Mouse (Mus musculus): ENCODE results near the gene Trim16.
A peak's percentile ranks its signal among the peaks of the same experiment; 100 is the strongest.

Gene Trim16

DNA sequence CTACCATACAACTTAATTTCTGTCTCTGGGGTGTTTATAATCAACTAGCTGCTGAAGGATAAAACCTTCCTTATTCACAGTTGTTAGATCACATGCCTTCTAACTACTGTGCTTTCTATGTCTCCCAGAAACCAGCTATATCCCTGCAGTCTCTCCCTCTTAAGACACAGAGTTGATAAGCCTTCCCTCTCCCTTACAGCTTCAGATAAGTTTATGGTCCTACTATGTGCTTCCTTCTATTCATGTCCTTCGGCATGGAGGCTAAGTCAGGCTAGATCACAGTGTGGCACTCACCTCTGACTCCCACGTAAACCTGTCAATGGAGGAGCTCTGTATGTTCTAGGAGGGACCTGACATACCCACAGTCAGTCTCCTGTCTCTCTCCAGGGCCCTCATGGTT is 10.4 kb downstream of the Trim16 start:
- no peak for DNase-seq (ENCODE audit: low spot score)

DNA sequence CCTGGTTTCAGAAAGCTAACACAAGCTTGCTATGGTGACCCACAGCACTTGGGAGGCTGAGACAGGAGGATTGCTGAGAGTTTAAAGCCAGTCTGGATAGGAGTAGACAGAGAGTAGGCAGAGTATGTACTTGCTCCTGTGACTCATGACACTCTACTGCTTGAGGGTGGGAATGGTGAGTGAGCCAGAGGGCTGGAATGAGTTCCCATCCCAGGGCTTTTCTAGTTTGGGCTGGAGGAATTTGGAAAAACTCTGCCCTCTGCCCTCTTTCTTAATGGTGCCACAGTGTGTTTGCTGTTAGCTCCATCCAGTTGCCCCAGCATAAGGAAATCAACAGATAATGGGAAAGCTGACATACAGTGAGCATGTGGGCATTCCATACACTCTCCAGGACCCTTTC is 11.9 kb downstream of the Trim16 start:
- DNase-seq (ENCODE audit: low spot score), result no peak

- no peak for DNase-seq (ENCODE audit: low spot score)
These were observed 24.5 kb downstream of the Trim16 start for GRCm38 (mm10) chr11:62844562-62844961.

- DNase-seq (ENCODE audit: low spot score), result no peak
These were observed 25.7 kb downstream of the Trim16 start for GRCm38 (mm10) chr11:62845730-62846129.

DNA sequence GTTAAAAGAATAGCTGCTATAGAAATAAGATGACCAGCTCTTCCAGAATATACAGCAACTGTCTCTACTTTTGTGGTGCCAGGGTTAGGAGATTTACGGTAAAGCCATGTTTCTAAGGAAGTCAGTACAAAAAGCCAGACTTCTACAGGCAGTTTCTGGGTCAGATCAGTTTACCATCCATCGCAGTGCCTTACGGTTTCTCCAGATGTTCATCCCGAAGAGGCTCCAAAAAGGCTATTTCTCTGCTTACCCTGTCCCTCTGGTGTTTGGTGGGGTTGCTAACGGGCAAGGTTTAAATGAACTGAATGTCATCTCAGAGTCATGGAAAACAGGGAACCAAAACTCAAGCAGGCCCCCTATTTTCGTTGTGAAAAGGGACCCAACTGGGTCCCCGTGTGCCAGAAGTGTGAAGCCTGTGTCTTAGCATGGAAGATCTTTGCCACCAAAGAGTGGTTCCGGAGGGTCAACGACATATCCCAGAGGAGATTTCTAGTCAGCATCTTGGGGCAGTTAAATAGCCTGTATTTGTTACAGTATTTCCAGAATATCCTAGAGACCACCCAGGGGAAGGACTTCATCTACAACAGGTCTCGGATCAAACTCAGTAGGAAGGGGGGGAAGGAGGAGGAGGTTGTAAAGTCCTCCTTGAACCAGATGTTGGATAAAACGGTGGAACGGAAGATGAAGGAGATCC is 27.1 kb downstream of the Trim16 start, which contains the start of gene Fbxw10:
TSS of gene Fbxw10 (plus strand) at position 109 of the 694 bp plus-strand sequence.
- no peak for DNase-seq (ENCODE audit: low spot score)

GRCm38 (mm10) chr11:62847655-62848191 is 27.7 kb downstream of the Trim16 start:
- DNase-seq (ENCODE audit: low spot score), result no peak

DNA sequence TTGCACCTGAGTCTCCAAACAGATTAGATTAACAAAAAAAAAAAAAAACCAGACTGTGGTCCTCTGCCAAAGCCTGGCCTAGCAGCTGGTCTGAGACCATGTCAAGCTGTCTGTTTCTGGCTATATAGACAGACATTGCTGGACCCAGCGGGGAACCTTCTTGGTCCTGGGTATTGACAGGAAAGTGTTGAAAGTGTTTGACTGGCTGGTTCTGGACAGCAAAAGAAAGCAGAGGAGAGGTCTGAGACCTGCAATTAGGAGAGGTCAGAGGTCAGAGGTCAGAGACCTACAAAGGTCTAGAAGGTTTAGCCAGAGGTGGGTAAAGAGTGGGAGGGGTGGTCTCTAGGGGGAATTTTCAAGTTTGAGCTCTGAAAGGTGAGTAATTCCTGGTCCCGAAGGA is 28.3 kb downstream of the Trim16 start:
- DNase-seq (ENCODE audit: low spot score), result no peak

DNA sequence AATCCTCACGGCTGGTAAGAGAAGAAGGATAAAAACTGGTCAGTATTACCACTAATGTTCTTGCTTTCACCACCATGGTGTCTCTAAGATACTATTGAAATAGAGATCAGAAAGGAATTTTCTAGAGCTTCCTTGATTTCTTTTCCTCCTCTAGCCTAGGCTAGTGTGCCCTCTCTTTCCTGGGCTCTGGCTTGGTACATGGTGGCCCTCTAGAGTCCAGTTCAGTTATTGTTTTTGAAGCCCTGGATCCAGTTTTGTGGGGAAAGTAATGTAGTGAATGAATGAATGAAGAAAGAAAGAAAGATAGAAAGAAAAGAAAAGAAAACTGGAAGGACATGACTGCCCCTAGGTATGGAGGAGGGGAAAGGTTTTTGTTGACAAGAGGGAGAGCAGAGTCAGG is 31.2 kb downstream of the Trim16 start:
- DNase-seq (ENCODE audit: low spot score), result no peak

GRCm38 (mm10) chr11:62853334-62853733 is 33.3 kb downstream of the Trim16 start:
- DNase-seq (ENCODE audit: low spot score), result no peak

DNA sequence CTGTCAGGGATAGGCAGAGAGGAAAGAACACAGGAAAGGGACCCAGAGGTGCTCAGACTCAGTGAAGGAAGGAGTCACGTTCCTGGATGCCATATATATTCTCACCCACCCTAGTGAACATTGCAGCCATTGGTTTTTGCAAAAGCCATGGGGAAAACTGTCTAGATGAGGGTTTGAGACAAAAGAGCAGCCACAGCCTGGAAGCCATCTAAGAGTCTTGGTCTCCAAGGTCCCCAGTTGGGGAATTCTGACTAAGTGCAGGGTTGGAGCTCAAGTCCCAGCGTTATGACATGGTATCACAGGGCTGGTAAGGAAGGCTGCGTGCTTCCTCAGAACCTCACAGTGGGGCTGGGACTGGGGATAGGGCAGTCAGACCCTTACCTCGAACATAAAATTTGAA is 45.5 kb downstream of the Trim16 start:
- DNase-seq (ENCODE audit: low spot score), result no peak

DNA sequence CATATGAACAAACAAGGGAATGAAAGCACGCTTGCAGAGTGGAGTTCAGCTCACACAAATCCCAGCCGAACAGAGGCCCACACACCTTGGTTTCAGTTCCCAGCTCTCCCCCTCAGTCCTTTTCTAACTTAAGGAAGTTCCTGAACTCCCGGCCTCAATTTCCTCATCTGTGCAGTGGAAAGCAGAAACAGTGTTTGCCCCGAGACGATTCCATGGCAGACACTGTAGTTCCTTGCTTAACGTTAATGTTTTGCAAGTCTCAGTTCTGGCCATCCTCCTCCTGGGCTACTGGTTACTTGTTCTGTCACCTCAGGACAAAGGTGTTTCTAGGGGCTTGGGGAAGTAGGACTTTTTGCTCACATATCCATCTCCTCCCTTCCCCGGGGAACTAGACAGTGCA is 46.7 kb downstream of the Trim16 start:
- no peak for DNase-seq (ENCODE audit: low spot score)

DNA sequence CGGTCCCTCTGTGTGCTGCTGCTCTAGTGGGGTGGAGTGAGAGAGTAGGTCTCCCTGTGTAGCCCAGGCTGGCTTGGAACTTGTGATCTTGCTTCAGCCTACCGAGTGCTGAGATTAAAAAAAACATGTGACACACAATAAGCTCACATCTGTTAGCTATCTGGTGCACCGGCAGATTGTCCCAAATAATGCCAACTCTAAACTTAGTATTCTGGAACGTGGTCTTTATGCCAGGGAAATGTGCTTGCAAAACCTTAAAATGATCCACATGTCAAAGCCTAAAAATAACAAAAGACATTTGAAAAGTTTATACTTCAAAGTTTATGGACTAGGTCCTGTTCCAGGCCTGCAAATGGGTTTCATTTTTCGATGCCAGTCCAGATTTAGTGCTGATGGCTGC is 49.2 kb downstream of the Trim16 start:
- no peak for DNase-seq (ENCODE audit: low spot score)

DNA sequence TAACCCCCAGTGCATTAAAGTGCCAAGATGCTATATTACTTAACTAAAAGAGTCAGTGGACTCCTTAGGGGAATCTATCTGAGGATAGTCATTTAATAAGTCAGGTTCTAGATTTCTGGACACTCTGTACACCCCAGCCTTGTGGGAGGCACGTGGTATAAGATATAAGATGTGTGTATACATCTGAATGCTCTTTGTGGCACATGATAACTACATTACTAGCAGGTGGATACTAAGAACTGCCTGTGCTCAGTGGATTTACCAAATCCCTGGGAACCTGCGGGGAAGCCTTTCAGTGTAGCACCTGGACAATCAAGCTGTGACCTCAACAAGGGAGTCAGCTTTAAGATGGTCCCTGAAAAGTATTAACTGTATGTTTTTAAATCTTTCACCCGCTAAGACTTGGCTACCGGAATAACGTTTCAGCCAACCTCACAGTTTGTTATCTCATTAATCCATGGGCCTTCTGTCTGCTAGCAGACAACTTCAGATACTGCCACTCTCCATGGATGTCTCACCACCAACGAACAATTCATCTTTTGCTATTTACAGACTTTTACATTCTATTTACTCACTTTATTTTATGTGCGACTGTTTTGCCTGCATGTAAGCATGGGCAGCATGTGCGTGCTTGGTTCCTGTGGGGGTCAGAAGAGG is 49.8 kb downstream of the Trim16 start:
- no peak for DNase-seq (ENCODE audit: low spot score)

GRCm38 (mm10) chr11:62873479-62873878 is 53.4 kb downstream of the Trim16 start:
- no peak for DNase-seq (ENCODE audit: low spot score)

DNA sequence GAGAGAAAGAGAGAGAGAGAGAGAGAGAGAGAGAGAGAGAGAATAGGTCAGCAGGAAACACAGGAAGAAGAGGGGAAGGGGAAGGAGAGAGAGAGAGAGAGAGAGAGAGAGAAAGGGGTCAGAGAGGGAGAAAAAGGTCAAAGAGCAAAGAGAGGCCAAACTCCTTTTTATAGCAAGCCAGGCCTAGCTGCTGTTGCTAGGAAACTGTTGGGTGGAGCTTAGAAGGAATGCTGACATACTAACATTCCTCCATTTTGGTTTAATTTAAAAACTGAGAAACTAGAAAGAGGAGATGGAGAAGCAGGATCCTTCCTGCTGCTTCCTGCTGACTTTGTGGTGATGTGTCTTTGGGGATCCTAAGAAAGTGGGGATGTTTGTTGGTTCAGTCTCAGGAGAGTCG is 55.7 kb downstream of the Trim16 start:
- DNase-seq (ENCODE audit: low spot score), result no peak

DNA sequence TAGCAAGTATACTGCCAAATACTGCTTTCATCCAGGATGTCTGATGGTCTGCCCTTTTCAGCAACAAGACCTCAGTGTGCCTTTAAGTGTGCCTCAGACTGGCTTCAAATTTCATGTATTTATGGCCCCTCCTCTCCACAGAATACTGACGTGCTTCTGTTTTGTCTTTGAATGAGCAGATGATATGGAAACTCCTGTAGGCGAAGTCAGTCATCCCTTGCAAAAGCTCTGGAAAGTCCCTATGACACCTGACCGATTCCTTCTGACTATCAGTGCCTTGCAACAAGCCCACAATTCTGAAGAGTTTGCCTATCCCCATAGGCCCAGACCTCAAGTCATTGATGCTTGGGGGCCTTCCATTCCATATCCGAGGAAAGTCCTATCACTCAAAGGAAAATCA is 56.4 kb downstream of the Trim16 start:
- no peak for DNase-seq (ENCODE audit: low spot score)

DNA sequence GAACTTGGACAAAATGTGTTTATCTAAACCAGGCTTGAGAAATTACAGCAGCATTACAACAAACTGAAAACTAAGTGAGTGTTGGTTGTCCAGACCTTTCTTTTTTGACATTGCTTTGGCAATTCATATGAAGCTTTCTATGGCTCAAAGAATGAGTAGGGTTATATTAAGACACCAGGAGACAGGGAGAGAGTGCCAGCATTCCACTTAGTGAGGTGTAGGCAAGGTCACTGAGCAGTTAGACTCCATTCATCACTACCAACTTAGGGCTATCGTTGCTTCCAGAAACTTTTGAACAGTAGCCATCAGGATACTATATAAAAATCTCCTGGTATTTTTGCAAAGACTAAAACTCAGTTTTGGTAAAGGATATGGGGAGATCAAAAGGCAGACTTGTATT is 57.4 kb downstream of the Trim16 start:
- no peak for DNase-seq (ENCODE audit: low spot score)

GRCm38 (mm10) chr11:62878728-62879127 is 58.7 kb downstream of the Trim16 start:
- no peak for DNase-seq (ENCODE audit: low spot score)

GRCm38 (mm10) chr11:62879220-62880048 is 59.4 kb downstream of the Trim16 start, which contains the start of gene Tvp23b:
TSS of gene Tvp23b (plus strand) at chr11:62879455.
- peak; percentile 98 for DNase-seq (ENCODE audit: low spot score)

DNA sequence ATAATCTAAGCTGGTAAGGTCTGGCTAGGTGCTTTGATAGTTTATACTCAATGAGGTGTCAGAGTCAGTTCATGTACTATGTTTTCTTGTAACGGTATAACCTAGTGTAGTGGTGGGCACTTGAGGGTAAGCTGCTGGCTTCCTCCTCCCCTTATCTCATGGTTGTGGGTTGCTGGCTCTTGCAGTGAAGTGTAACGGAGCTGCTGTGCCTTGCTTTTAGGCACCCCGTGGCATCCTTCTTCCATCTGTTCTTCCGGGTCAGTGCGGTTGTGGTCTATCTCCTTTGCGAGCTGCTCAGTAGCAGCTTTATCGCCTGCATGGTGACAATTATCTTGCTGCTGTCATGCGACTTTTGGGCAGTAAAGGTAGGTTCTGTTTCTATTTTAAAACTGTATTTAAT is 63.4 kb downstream of the Trim16 start:
- DNase-seq (ENCODE audit: low spot score), result no peak

DNA sequence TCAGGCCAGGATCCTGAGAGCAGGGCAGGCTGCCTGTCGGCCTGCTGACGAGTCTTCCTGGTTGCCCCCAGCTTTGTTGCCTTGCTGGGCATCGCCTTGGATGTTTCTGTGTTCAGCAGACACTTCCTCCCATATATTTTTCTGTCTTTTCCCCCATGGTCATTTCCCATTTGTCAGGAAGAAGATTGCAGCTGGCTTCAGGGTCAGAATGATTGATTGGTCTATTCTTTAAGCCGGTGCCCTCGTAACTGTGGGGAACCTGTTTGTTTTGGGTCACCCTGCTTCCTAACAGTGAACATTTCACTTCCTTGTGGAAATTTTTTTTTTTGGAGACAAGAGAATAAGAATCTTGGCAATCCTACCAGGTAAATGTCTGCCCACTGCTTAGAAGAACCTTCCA is 65.3 kb downstream of the Trim16 start:
- DNase-seq (ENCODE audit: low spot score), result no peak

- DNase-seq (ENCODE audit: low spot score), result no peak
These were observed 70.8 kb downstream of the Trim16 start for GRCm38 (mm10) chr11:62890796-62891195.

DNA sequence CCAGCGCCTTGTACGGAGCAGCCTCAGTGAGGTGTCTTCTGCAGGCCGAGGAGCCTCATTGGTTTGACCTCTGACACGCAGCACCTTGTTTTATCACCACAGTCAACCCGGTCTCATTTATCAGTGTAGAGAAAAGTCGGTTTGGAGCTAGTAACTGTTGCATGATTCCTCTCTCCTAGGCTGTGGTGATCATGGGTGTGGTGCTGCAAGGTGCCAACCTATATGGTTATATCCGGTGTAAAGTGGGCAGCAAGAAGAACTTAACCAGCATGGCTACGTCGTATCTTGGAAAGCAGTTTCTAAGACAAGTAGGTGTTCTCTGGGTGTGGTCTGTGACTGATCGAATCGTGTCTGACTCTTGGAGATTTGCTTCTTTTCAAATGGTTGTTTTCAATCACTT is 71.7 kb downstream of the Trim16 start:
- no peak for DNase-seq (ENCODE audit: low spot score)
